Mouse (Mus musculus): Measurements from ENCODE around the gene Eva1c. TPM values are rescaled to one million over a fixed set of nuclear protein-coding genes. Genes with fewer than 3 reads are reported as not detected.

Eva1c gene
- total and polyA plus RNA-seq, 2 experiments from 2014 or later: 1.7 to 11.4 TPM

GRCm38 (mm10) chr16:90864693-90865092 lies 38.2 kb downstream of the Eva1c start:
- Histone ChIP-seq H3K36me3 (replicated peaks; ENCODE audit: control insufficient read depth, insufficient read depth, low read length) (no peaks in the 10 kb centered on the region), H3K9me3 (replicated peaks; ENCODE audit: control insufficient read depth, low read length) (no peaks in the 10 kb centered on the region), H3K27ac (ENCODE audit: low read depth) (no peak overlapping the region), H3K9ac (replicated peaks; ENCODE audit: low read depth, low read length) (no peak overlapping the region), H3K4me3 (ENCODE audit: low read depth, low read length) (no peak overlapping the region), H3K27me3 (ENCODE audit: control insufficient read depth, insufficient read depth, low read length) (no peaks in the 10 kb centered on the region), H3K4me1 (ENCODE audit: control insufficient read depth, insufficient read depth) (peaks cover 14% of the 10 kb centered on the region; the same call in 1 of the 2 replicates), H3K4me2 (ENCODE audit: low read depth, low read length) (no peak overlapping the region)
- DNase-seq (ENCODE audit: low spot score) (peak; percentile 27), ATAC-seq (ENCODE audit: insufficient read depth, low read depth) (peak; percentile 34; the same call in 1 of the 2 replicates)
- WGBS: 34% methylated on average over 7 of the region's 7 CpGs
- TF ChIP-seq CTCF (IDR thresholded peaks at IDR 0.05; ENCODE audit: low read depth) (no peak), EP300 (IDR thresholded peaks at IDR 0.05; ENCODE audit: low read depth) (no peak)

- ATAC-seq (ENCODE audit: insufficient read depth, low read depth) (no peak; the same call in 1 of the 2 replicates), DNase-seq (ENCODE audit: low spot score) (no peak)
- H3K4me2 ChIP-seq (ENCODE audit: low read depth, low read length): no peak overlapping the region
- H3K27ac ChIP-seq (ENCODE audit: low read depth): no peak overlapping the region
- H3K9ac ChIP-seq (replicated peaks; ENCODE audit: low read depth, low read length): no peak overlapping the region
- TF ChIP-seq EP300 (IDR thresholded peaks at IDR 0.05; ENCODE audit: low read depth): no peak
- no peak for TF ChIP-seq CTCF (IDR thresholded peaks at IDR 0.05; ENCODE audit: low read depth)
- 50% methylated on average over 9 of the region's 9 CpGs for WGBS
- no peaks in the 10 kb centered on the region for H3K9me3 ChIP-seq (replicated peaks; ENCODE audit: control insufficient read depth, low read length)
- peaks cover 14% of the 10 kb centered on the region; the same call in 1 of the 2 replicates for H3K4me1 ChIP-seq (ENCODE audit: control insufficient read depth, insufficient read depth)
- H3K36me3 ChIP-seq (replicated peaks; ENCODE audit: control insufficient read depth, insufficient read depth, low read length): no peaks in the 10 kb centered on the region
- no peaks in the 10 kb centered on the region for H3K27me3 ChIP-seq (ENCODE audit: control insufficient read depth, insufficient read depth, low read length)
- no peak overlapping the region for H3K4me3 ChIP-seq (ENCODE audit: low read depth, low read length)
These were observed 39.1 kb downstream of the Eva1c start for GRCm38 (mm10) chr16:90865652-90866051.

GRCm38 (mm10) chr16:90868129-90868528 lies 41.6 kb downstream of the Eva1c start:
- no peaks in the 10 kb centered on the region for H3K27me3 ChIP-seq (ENCODE audit: control insufficient read depth, insufficient read depth, low read length)
- H3K4me1 ChIP-seq (ENCODE audit: control insufficient read depth, insufficient read depth): peaks cover 14% of the 10 kb centered on the region; the same call in 1 of the 2 replicates
- H3K36me3 ChIP-seq (replicated peaks; ENCODE audit: control insufficient read depth, insufficient read depth, low read length): no peaks in the 10 kb centered on the region
- ATAC-seq (ENCODE audit: insufficient read depth, low read depth) (no peak), DNase-seq (ENCODE audit: low spot score) (no peak)
- H3K9ac ChIP-seq (replicated peaks; ENCODE audit: low read depth, low read length): no peak overlapping the region
- WGBS: 38% methylated on average over 7 of the region's 7 CpGs
- no peak overlapping the region for H3K4me3 ChIP-seq (ENCODE audit: low read depth, low read length)
- TF ChIP-seq EP300 (IDR thresholded peaks at IDR 0.05; ENCODE audit: low read depth) (no peak), CTCF (IDR thresholded peaks at IDR 0.05; ENCODE audit: low read depth) (no peak)
- H3K27ac ChIP-seq (ENCODE audit: low read depth): no peak overlapping the region
- no peak overlapping the region for H3K4me2 ChIP-seq (ENCODE audit: low read depth, low read length)
- no peaks in the 10 kb centered on the region for H3K9me3 ChIP-seq (replicated peaks; ENCODE audit: control insufficient read depth, low read length)

GRCm38 (mm10) chr16:90869361-90869760 lies 42.8 kb downstream of the Eva1c start:
- Histone ChIP-seq H3K4me2 (ENCODE audit: low read depth, low read length) (no peak overlapping the region), H3K36me3 (replicated peaks; ENCODE audit: control insufficient read depth, insufficient read depth, low read length) (no peaks in the 10 kb centered on the region), H3K4me3 (ENCODE audit: low read depth, low read length) (no peak overlapping the region), H3K9ac (replicated peaks; ENCODE audit: low read depth, low read length) (no peak overlapping the region), H3K27me3 (ENCODE audit: control insufficient read depth, insufficient read depth, low read length) (no peaks in the 10 kb centered on the region), H3K27ac (ENCODE audit: low read depth) (no peak overlapping the region), H3K4me1 (ENCODE audit: control insufficient read depth, insufficient read depth) (peaks cover 14% of the 10 kb centered on the region; the same call in 1 of the 2 replicates), H3K9me3 (replicated peaks; ENCODE audit: control insufficient read depth, low read length) (no peaks in the 10 kb centered on the region)
- WGBS: 58% methylated on average over 4 of the region's 4 CpGs
- TF ChIP-seq CTCF (IDR thresholded peaks at IDR 0.05; ENCODE audit: low read depth) (no peak), EP300 (IDR thresholded peaks at IDR 0.05; ENCODE audit: low read depth) (no peak)
- ATAC-seq (ENCODE audit: insufficient read depth, low read depth): no peak
- DNase-seq (ENCODE audit: low spot score): no peak

GRCm38 (mm10) chr16:90872936-90873335 lies 46.4 kb downstream of the Eva1c start:
- DNase-seq (ENCODE audit: low spot score) (no peak), ATAC-seq (ENCODE audit: insufficient read depth, low read depth) (no peak)
- Histone ChIP-seq H3K4me3 (ENCODE audit: low read depth, low read length) (no peak overlapping the region), H3K9me3 (replicated peaks; ENCODE audit: control insufficient read depth, low read length) (no peaks in the 10 kb centered on the region), H3K4me1 (ENCODE audit: control insufficient read depth, insufficient read depth) (0 out of 2 replicates have a peak, but pooled peaks cover 5% of the 10 kb centered on the region), H3K36me3 (replicated peaks; ENCODE audit: control insufficient read depth, insufficient read depth, low read length) (no peaks in the 10 kb centered on the region), H3K9ac (replicated peaks; ENCODE audit: low read depth, low read length) (no peak overlapping the region), H3K27ac (ENCODE audit: low read depth) (no peak overlapping the region), H3K27me3 (ENCODE audit: control insufficient read depth, insufficient read depth, low read length) (no peaks in the 10 kb centered on the region), H3K4me2 (ENCODE audit: low read depth, low read length) (no peak overlapping the region)
- no peak for TF ChIP-seq EP300 (IDR thresholded peaks at IDR 0.05; ENCODE audit: low read depth)
- TF ChIP-seq CTCF (IDR thresholded peaks at IDR 0.05; ENCODE audit: low read depth): no peak
- 64% methylated on average over 8 of the region's 8 CpGs for WGBS

GRCm38 (mm10) chr16:90874536-90874935 lies 48.0 kb downstream of the Eva1c start:
- H3K4me1 ChIP-seq (ENCODE audit: control insufficient read depth, insufficient read depth): no peaks in the 10 kb centered on the region
- TF ChIP-seq EP300 (IDR thresholded peaks at IDR 0.05; ENCODE audit: low read depth) (no peak), CTCF (IDR thresholded peaks at IDR 0.05; ENCODE audit: low read depth) (no peak)
- no peaks in the 10 kb centered on the region for H3K27me3 ChIP-seq (ENCODE audit: control insufficient read depth, insufficient read depth, low read length)
- DNase-seq (ENCODE audit: low spot score) (no peak), ATAC-seq (ENCODE audit: insufficient read depth, low read depth) (no peak)
- no peak overlapping the region for H3K9ac ChIP-seq (replicated peaks; ENCODE audit: low read depth, low read length)
- H3K9me3 ChIP-seq (replicated peaks; ENCODE audit: control insufficient read depth, low read length): no peaks in the 10 kb centered on the region
- H3K36me3 ChIP-seq (replicated peaks; ENCODE audit: control insufficient read depth, insufficient read depth, low read length): no peaks in the 10 kb centered on the region
- 54% methylated on average over 5 of the region's 5 CpGs for WGBS
- H3K4me3 ChIP-seq (ENCODE audit: low read depth, low read length): no peak overlapping the region
- H3K27ac ChIP-seq (ENCODE audit: low read depth): no peak overlapping the region
- H3K4me2 ChIP-seq (ENCODE audit: low read depth, low read length): no peak overlapping the region
